Mouse (Mus musculus) lung, postnatal 36 days (tissue): ENCODE data around the gene Qsox2.

Experiments
- DNase-seq: peaks from one replicate; pipeline ENCODE4 v3.0.0; 2022; ENCODE audit warnings: mixed read lengths

Qsox2 gene

GRCm38 (mm10) chr2:26237290-26237782, at the start of gene Qsox2:
TSS of gene Qsox2 (minus strand) at chr2:26237525.
- DNase-seq, result peak; percentile 97

DNA sequence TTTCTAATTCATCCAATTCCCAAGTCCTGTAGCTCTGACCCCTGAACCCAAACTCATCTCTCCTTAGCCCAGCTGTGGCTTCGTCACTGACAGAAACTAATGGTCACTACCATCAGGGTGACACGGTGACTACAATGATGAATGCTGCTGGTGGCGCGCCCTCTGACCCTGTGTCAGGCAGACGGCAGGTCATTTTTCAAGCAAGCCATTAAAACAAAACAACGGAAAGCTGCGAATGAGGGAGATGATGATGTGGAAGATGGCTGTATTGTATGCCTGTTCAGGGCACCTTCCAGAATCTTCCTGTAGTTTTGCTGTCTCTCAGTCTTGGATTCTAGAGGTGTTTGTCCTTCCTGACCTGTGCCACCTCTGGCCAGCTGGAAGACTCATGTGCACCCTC, 49.1 kb upstream of the Qsox2 start:
- DNase-seq, result no peak

DNA sequence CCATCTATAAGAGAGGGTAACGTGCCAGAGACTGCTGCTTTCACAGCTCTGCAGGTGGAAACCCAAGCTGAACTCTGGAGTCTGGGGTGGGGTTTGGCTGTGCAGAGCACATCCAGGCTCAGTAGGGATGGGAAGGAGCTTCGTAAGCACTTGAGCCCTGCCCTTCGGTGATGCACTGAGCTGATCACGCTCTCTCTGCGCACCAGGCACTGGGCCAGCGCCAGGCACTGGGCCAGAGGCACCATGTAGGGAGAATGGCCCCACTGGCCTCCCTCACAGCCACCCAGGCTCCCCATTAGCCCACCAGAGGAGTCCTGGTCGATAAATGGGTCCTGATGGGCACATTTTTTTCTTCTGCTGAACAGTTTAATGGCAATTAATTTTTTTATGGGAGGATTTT, 48.5 kb upstream of the Qsox2 start:
- no peak for DNase-seq

- no peak for DNase-seq
Measured at GRCm38 (mm10) chr2:26280594-26280993, 43.3 kb upstream of the Qsox2 start.

GRCm38 (mm10) chr2:26279712-26280111, 42.4 kb upstream of the Qsox2 start:
- DNase-seq, result no peak

DNA sequence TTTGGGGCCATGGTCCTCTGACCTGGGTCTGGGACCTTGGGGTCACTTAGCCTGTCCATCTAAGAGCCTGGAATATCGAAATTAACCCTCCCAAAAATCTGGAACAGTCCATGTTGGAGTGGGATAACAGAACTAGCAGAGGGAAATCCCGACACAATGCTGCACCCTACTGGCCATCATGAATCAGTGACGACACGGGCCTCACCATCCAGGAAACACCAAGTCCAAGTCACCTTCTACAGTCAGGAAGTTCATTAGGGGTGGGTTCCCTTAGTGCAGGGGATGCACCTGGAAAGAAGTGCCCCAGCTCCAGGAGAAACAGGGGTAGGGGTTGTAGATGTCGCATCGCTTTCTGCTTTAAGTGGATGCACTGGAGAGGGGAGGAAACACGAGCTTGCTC, 36.3 kb upstream of the Qsox2 start:
- peak; percentile 73 for DNase-seq

DNA sequence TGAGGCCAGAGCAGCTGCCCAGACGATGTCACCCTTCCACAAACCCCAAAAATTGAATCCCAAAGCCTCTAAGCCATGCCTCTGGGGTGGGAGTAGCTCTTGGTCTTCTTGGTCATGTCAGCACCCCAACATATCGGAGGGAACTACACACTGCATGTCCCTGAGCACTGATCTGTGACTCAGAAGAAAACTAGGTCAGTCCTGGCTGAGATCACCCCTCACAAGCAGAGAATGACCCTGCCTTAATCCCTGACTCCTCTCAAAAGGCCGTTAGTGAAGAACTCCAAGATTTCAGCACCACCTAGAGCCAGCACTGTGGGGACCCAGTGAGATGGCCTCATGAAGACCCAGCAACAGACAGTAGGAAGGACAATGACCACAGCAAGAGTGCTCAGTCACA, 30.9 kb upstream of the Qsox2 start:
- DNase-seq, result no peak

- no peak for DNase-seq
Measured at GRCm38 (mm10) chr2:26266066-26266742, 28.9 kb upstream of the Qsox2 start.

GRCm38 (mm10) chr2:26265095-26265494, 27.8 kb upstream of the Qsox2 start:
- peak; percentile 37 for DNase-seq

DNA sequence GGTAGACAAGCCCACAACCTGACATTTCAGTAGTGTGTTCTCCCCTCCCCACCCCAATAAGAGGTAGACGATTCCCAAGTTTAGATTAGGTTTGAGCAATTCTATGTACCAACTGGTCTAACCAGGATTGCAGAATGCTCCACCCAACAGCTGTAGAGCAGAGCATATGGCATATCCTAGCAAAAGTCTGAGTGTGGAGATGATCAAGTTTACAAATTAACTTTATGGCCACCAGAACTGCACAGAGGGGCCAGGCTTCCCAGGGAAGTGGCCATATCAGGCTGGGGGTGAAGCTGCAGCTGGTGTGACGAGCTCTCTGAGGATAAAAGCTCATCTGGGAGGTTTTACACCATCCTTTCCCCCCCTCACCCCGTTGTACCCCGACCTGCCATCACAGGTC, 27.3 kb upstream of the Qsox2 start:
- no peak for DNase-seq

- DNase-seq, result no peak
Measured at GRCm38 (mm10) chr2:26257315-26258096, 20.2 kb upstream of the Qsox2 start.

GRCm38 (mm10) chr2:26254816-26255215, 17.5 kb upstream of the Qsox2 start:
- DNase-seq, result no peak

DNA sequence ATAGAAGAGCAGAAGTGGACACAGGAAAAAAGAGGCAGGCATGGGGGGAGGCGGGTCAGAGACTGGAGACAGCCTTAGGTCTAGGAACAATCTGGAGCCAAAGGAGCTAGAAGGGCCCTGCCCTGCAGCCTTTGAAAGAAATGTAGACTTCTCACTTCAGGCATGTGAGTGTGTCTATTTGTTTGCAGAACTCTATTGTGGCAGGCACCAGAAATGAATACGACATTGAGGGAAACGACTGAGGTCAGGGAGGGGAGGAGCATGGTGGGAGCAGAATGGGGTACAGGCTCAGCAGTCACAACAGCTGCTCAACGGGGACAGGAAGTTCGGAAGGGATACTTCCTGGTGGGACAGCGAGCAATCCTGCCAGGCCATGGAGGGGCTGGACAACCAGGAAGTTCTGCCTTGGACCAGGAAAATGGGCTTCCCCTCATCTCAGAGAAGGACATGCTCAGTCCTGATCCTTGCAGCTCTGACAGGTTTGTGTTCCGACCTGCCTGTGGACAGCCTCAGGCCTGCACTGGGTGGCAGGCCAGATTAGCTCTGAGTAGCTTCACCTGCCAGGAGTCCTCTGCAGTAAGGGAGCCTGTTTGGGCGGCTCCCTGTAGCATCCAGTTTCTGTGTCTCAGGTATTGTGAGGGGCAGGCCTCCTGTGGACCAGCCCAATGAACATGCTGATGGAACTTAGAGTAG, 15.3 kb upstream of the Qsox2 start:
- DNase-seq, result no peak

DNA sequence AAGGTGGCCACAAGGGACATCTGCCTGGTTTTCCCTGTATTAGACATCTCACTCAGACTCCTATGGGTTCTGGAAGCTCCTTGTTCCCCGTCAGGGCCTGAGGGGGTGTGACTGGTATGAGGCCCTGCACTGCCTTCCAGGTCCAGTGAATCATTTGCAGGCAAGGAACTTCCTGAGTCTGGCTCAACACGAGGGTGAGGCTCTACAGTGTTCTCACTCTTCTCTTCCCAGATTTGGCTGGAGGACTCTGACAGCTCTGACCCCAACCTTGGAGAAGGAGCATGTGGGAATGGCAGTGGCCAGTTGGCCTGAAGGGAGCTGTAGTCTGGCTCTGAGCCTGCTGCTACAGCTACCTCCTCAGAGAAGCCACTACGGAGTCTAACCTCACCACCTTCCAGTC, 10.2 kb upstream of the Qsox2 start:
- DNase-seq, result peak; percentile 15

GRCm38 (mm10) chr2:26240841-26241240, 3.5 kb upstream of the Qsox2 start:
- DNase-seq, result no peak

DNA sequence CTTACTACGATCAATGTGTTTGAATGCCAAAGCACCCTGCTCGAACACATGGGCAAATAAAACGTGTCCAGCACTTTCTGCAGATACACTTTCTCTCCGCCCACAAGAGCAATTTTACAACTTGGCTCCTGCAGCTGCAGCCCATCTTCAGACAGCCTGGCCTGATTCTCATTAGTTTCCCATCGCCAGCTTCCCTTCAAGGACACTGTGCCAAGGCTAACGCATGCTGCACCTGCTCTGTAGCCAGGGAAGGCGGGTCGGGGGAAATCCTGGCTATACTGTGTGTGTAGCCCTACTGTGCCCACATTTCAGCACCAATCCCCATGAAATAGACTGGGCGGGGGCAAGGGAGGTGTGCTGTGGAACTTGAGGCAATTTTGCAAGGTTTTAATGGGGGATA, 3.0 kb upstream of the Qsox2 start:
- DNase-seq, result peak; percentile 46

GRCm38 (mm10) chr2:26236681-26237289, 540 bp downstream of the Qsox2 start:
- no peak for DNase-seq

GRCm38 (mm10) chr2:26234771-26235170, 2.6 kb downstream of the Qsox2 start:
- no peak for DNase-seq

DNA sequence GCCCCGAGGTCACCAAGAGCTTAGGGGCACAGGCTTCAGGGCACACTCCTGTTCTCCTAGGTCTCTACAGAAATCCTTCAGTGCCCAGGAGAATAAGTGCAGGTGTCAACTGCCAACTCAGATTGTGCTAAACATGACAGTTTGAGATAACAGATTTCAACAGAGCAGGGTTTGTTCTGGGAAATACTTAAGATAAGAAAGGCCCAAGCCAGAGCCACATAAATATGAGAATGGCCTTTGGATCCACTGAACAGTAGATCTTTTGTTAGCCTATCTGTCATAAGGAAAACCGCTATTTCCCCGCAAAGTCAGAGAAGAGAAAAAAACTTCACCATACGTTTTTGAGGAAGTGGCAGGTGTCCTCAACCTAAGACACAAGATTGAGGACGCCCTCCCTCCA, 3.1 kb downstream of the Qsox2 start:
- DNase-seq, result no peak

- DNase-seq, result no peak
Measured at GRCm38 (mm10) chr2:26231366-26231765, 6.0 kb downstream of the Qsox2 start.

- no peak for DNase-seq
Measured at GRCm38 (mm10) chr2:26230253-26230652, 7.1 kb downstream of the Qsox2 start.

DNA sequence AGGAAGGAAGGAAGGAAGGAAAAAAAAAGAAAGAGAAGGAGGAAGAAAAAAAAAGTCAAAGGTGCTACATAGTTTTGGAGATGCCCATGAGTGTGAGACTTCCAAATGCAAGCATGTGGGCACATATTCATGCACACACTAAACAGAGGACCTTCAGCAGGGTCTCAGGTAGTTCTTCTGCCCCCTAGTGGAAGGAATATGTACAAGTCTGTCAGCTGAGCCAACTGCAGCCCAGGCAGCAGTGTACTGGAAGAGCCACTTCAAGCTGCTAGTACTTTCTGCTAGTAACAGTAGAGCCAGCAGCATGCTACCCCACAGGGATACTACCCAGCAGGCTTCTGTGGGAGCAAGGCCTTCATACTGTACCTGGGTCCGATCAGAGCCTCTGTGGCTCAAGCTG, 9.5 kb downstream of the Qsox2 start:
- DNase-seq, result peak; percentile 70

- no peak for DNase-seq
Measured at GRCm38 (mm10) chr2:26225242-26225641, 12.1 kb downstream of the Qsox2 start.
